Mouse (Mus musculus) hematopoietic stem cell, adult 5-6 weeks (primary cell): ENCODE data around the gene Grrp1. TPM values are rescaled to one million over a fixed set of nuclear protein-coding genes. Genes with fewer than 3 reads are reported as not detected.
"Not testable (repeated sequence)": the region's sequence is repeated elsewhere in the genome, so short reads cannot be mapped to it uniquely, and the experiment has no call there.

ENCODE experiments used
- ATAC-seq, 2 experiments: fragments of 125-278 bp in 1 of 2; replicated peaks in 1 of 2; 2 replicates each; pipeline ENCODE4 v1.8.0; 2016 to 2017; ENCODE audit warnings: inconsistent platforms in 2 of 2, mild to moderate bottlenecking in 2 of 2, moderate number of reproducible peaks in 2 of 2, low read depth in 1 of 2, moderate TSS enrichment in 1 of 2; ENCODE audit not compliant: low FRiP score in 2 of 2, poor library complexity in 2 of 2, severe bottlenecking in 2 of 2, insufficient read depth in 1 of 2, low TSS enrichment in 1 of 2
- total RNA-seq: library from RNA; stranded (forward); fragments of 172-1452, 232-1000 nt; gene quantifications from 2 replicates; pipeline ENCODE4 v1.2.3, GENCODE M21; 2017

Grrp1 gene
- total RNA-seq, result 1.1 and 2.1 TPM in 2 replicates

DNA sequence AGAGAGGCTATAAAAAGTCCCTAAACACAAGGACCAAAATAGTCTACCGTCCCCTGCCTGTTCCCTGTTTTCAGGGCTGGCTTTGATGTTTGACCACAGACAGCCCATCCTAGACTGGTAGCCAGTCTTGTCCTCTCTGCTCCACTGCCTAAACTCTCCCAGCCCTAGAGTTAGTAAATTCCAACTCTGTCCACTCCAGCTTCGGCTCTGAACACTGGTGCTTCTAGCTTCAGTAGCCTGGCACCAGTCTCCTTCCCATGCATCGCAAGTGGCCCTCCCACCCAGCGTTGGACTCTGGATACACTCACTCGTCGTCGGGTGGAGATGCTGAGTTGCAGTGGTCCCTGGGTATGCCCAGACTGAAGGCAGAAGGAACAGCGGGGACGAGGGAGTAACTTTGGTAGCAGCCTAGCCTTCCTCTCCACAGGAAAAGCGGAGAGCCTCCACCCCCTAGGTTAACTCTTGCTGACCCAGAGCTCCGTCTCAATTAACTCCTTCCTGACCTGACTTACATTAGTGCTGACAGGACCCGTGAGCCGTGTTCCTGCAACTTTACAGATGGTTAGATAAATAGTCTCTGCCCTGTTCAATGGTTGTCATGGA is at the start of gene Grrp1:
Gene Grrp1, minus strand, starts transcription at position 385 of the 603 bp plus-strand sequence.
- no peak for ATAC-seq

DNA sequence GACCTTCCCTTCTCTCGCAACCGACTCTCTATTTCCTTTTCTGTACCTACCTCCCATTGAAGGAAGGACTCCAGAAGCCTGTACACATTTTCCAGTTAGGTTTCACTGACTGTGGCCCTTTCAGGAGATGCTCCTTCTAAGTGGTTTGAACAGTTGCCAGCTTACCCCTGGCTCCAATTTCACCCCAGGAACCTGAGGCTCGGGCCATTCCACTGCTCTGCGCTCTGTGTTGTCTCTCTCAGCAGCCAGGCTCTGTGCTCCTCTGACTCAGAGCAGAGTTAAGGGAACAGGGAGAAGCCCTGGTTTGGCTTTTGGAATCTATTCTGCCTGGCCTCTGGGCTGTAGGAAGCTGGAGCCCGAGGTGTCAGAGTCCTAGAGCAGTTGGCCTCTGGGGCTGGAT is 48.2 kb upstream of the Grrp1 start:
- ATAC-seq, result no peak

- peak in 1 of 2 experiments; percentile 57; a peak in 3 of 4 replicates for ATAC-seq
Observed at GRCm38 (mm10) chr4:134300316-134300715, 46.4 kb upstream of the Grrp1 start.

GRCm38 (mm10) chr4:134299498-134299810 is 45.5 kb upstream of the Grrp1 start:
- ATAC-seq, result no peak

- ATAC-seq, result no peak
Observed at GRCm38 (mm10) chr4:134298626-134299497, 45.0 kb upstream of the Grrp1 start.

GRCm38 (mm10) chr4:134297369-134297768 is 43.5 kb upstream of the Grrp1 start:
- ATAC-seq, result no peak

GRCm38 (mm10) chr4:134296523-134296922 is 42.6 kb upstream of the Grrp1 start:
- no peak for ATAC-seq

DNA sequence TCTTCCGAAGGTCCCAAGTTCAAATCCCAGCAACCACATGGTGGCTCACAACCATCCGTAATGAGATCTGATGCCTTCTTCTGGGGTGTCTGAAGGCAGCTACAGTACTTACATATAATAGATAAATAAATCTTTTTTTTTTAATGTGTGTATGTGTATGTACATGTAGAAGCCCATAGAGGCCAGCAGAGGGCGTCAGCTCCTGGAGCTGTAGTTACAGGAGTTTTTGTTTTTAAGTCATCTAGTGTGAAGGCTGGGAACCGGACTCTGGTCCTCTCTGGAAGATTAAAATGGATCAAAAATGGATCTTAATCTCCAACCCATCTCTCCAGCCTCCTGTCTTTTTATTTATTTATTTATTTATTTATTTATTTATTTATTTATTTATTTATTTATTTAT is 42.2 kb upstream of the Grrp1 start:
- not testable (repeated sequence) for ATAC-seq

- ATAC-seq, result no peak
Observed at GRCm38 (mm10) chr4:134293692-134294163, 39.8 kb upstream of the Grrp1 start.

- ATAC-seq, result no peak
Observed at GRCm38 (mm10) chr4:134293061-134293691, 39.3 kb upstream of the Grrp1 start.

GRCm38 (mm10) chr4:134292067-134292466 is 38.2 kb upstream of the Grrp1 start:
- ATAC-seq, result peak; percentile 61 to 66; a peak in 3 of 4 replicates

- peak in 1 of 2 experiments; percentile 4; a peak in 1 of 4 replicates for ATAC-seq
Observed at GRCm38 (mm10) chr4:134288397-134289256, 34.7 kb upstream of the Grrp1 start.

DNA sequence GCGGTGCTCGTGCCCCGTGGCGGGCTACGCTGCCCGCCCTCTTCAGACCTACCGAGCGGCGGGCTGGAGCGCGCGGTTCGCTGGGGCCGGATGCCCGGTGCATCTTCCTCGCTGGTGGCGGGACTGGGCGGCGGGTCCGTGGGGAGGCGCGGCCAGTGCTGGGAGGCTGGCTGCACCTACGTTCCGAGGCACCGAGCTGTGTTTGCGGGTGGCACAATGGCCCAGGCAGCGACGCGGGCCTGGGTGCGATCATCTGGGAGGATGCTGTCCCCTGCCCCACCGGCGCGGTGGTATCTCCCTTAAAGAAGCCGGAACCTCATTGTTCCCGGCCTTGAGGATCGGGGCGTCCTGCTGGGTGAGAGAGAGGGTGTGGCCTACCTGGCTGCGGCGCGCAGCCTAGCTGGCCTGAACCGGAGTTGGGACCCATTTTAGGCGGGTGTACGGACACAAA is 33.7 kb upstream of the Grrp1 start, which contains the start of gene Pdik1l:
Gene Pdik1l, minus strand, starts transcription at position 321 of the 451 bp plus-strand sequence.
- peak; percentile 72 to 77 for ATAC-seq

GRCm38 (mm10) chr4:134287168-134287564 is 33.3 kb upstream of the Grrp1 start:
- ATAC-seq, result peak; percentile 42 to 64

DNA sequence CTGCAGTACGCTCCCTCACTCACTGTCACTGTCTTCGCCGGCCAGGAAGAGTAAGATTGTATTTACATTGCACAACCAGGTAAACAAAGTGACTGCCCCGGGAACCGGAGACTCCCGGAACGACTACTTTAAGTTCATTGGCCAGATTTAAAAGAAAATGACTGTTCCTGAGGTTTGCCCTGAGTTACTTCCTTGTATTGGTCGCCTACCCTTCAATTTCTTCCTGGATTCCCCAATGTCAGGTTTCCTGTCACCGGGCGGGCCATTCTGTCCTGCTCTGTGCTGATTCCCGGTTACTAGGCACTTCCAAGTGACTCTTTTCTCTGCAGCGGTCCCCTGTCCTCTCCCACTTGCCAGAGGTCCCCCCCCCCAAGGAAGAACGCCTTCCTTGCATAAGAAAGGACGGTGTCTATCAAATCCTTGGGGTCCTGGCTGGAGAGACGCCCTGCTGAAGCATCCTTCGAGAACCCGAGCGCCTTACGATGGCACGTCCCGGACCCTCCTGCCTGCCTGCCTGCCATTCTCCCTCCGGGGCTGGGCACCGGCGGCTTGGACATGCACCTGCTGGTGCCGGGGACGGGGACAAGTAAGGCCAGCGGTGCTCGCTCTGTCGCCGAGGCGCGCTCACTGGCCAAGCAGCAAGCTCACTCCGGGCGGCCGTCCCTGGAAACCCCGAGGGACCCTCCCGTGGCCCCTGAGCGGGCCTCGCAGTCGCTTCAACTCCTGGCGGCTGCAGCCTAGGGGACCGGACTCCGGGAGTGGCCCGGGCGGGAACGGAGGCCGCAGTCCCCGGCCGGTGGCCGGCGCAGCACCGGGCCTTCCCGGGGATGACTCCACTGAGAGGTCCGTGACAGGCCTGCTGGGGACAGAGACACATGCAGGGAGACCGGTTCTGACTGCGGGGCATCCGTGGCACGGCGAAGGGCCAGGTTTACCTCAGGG is 32.6 kb upstream of the Grrp1 start:
- no peak for ATAC-seq

- ATAC-seq, result no peak
Observed at GRCm38 (mm10) chr4:134284942-134285341, 31.0 kb upstream of the Grrp1 start.
